Mouse (Mus musculus) liver, postnatal 0 days (tissue): ENCODE measurements at regions not wholly inside any gene's neighbourhood (a gene's known extent, or its start where the extent isn't known, plus 50 kb on each side); places are given as distances from the start of the nearest gene placed in this dataset.

ENCODE experiments used
- CTCF ChIP-seq: sonication (generic); IDR thresholded peaks from 2 replicates; pipeline ENCODE4 v1.5.1; 2016; ENCODE audit warnings: antibody characterized with exemption, low read depth
- EP300 ChIP-seq: IDR thresholded peaks from 2 replicates; pipeline ENCODE4 v1.6.1; 2016; ENCODE audit warnings: antibody characterized with exemption, low read depth, mild to moderate bottlenecking

DNA sequence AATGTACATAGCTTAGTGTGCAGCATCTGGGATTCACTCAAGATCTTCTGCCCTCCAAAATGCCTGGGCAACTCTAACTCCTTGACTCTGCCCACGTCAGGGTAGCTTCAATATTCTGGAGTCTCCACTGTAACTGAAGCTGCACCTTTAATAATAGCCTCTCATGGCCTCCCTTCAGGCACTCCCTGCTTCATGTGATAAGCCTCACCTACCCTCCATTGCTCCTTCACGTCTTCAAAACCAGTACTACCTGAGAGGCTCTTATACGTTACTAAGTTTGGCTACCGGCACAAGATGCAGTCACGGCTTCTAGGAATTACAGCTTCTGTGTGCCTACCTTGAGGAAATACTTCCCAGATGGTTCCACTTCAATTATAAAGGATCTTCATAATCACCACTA lies 527.4 kb downstream of the Nfib start:
- TF ChIP-seq CTCF, result no peak
- TF ChIP-seq EP300, result no peak
